Mouse (Mus musculus) cerebellum, adult 2 months (tissue): Measurements from ENCODE around the gene Esyt1. TPM values are rescaled to one million over a fixed set of nuclear protein-coding genes. Genes with fewer than 3 reads are reported as not detected.
"Not testable (repeated sequence)": the region's sequence is repeated elsewhere in the genome, so short reads cannot be mapped to it uniquely, and the experiment has no call there.

Experiments used
- DNase-seq, 2 experiments: peaks; one replicate each; pipeline ENCODE4 v3.0.0; 2021
- H3K27ac ChIP-seq: fragments of 200-500 bp; 2 replicates; pipeline ENCODE4 v1.5.1; 2012; ENCODE audit warnings: low read length, control low read depth, inconsistent platforms; ENCODE audit not compliant: insufficient read depth
- H3K27me3 ChIP-seq: fragments of 200-500 bp; 2 replicates; pipeline ENCODE4 v1.6.1; 2012; ENCODE audit warnings: inconsistent platforms, mild to moderate bottlenecking, low read length, moderate library complexity; ENCODE audit not compliant: control insufficient read depth, insufficient read depth
- H3K4me1 ChIP-seq: fragments of 200-500 bp; 2 replicates; pipeline ENCODE4 v1.6.1; 2011; ENCODE audit warnings: low read length; ENCODE audit not compliant: control insufficient read depth, insufficient read depth
- H3K4me3 ChIP-seq: fragments of 200-500 bp; replicated peaks from 2 replicates; pipeline ENCODE3; 2011; ENCODE audit warnings: mild to moderate bottlenecking, low read depth, low read length, control low read depth; ENCODE audit not compliant: insufficient read depth
- CTCF ChIP-seq: fragments of 200-500 bp; IDR thresholded peaks from 2 replicates; pipeline ENCODE4 v1.5.1; 2011; ENCODE audit warnings: low read depth, mild to moderate bottlenecking, control low read depth, low read length, moderate library complexity, borderline replicate concordance; ENCODE audit not compliant: insufficient read depth
- POLR2A ChIP-seq: fragments of 200-500 bp; IDR thresholded peaks from 2 replicates; pipeline ENCODE4 v1.6.1; 2011; ENCODE audit warnings: low read length, control low read depth, borderline replicate concordance; ENCODE audit not compliant: insufficient read depth
- WGBS: fragments of 180-500 bp; shearing (Covaris S2); methylation state at CpG from one replicate; pipeline ENCODE4 v1.1.7; 2018; 5-methylcytosine and 5-hydroxymethylcytosine counted together
- polyA plus RNA-seq: library from polyadenylated mRNA; depleted of rRNA; stranded (reverse); fragments of >200 nt; gene quantifications from 2 replicates; pipeline ENCODE4 v1.2.3, GENCODE M21; 2012

Esyt1 gene
- polyA plus RNA-seq, 1 experiment, result 37.3 TPM

DNA sequence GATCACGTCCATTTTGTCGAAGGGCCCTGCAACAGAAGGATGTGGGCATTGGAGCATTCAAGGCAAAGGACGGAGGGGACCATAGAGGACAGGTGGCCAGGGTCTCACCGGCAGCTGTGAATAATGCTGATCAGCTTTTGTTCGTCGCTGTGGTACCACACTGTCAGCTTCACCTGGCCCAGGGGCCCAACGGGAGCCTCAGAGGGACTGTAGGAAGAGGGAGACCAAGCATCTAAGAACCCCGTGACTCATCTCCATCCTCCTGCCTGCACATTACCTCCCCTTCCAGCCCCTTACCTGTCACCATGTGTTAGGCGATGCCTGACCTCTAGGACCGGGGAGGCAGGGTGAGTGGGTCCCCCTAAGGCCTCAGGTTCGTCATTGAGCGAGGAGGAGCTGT, 13.9 kb downstream of the Esyt1 start:
- Histone ChIP-seq H3K27me3 (no peaks in the 10 kb centered on the region), H3K27ac (no peak overlapping the region), H3K4me1 (no peaks in the 10 kb centered on the region), H3K4me3 (no peak overlapping the region)
- WGBS, result 86% methylated on average over 12 of the region's 12 CpGs
- DNase-seq, result no peak
- TF ChIP-seq POLR2A (no peak), CTCF (no peak)

GRCm38 (mm10) chr10:128511189-128511588, 14.5 kb downstream of the Esyt1 start:
- H3K27ac ChIP-seq, result no peak overlapping the region
- TF ChIP-seq CTCF, result no peak
- TF ChIP-seq POLR2A, result no peak
- DNase-seq, result no peak
- no peaks in the 10 kb centered on the region for H3K27me3 ChIP-seq
- WGBS, result 90% methylated on average over 9 of the region's 9 CpGs
- no peak overlapping the region for H3K4me3 ChIP-seq
- H3K4me1 ChIP-seq, result no peaks in the 10 kb centered on the region

DNA sequence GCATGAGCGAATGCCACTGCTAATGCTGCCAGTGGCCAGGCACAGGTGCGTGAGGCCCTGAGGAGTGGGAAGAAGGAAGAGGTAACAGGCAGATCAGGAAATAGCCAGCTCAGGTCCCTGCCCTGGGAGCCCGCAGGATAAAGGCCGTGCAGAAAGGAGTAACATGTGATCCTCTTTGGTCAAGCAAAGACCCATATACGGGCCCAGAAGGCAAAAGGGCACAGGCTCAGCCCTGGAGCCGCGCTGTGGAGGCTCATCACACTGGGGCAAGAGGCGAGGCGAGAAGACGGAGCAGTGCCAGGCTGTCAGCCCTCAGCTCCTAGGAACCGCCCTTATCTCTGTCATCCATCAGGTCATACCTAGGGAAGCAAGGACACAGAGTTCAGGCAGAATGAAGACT, 15.4 kb downstream of the Esyt1 start:
- no peaks in the 10 kb centered on the region for H3K4me1 ChIP-seq
- 88% methylated on average over 11 of the region's 11 CpGs for WGBS
- H3K27me3 ChIP-seq, result no peaks in the 10 kb centered on the region
- DNase-seq, result no peak
- no peak overlapping the region for H3K4me3 ChIP-seq
- no peak overlapping the region for H3K27ac ChIP-seq
- TF ChIP-seq CTCF (no peak), POLR2A (no peak)

DNA sequence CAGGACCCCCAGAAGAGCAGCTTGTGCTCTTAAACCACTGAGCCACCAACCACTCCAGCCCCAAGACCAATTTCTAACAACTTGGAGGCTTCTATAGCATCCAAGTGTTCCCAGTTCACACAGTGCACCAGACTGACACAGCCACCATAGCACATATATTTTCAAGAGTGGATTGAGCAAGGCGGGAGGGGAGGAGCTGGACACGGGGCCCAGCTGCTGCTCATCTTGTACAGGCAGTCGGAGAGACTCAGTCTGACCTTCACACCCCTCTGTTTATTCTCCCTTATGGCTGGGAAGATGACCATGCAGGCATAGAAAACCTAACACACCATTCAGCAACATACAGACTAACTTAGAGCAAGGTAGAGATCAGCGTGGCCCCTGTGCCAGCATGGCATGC, 15.8 kb downstream of the Esyt1 start:
- Histone ChIP-seq H3K4me3 (no peak overlapping the region), H3K27me3 (no peaks in the 10 kb centered on the region), H3K27ac (no peak overlapping the region), H3K4me1 (0 out of 2 replicates have a peak, but pooled peaks cover under 1% of the 10 kb centered on the region)
- no peak for TF ChIP-seq CTCF
- TF ChIP-seq POLR2A, result no peak
- DNase-seq, result no peak
- 83% methylated on average over 4 of the region's 4 CpGs for WGBS

DNA sequence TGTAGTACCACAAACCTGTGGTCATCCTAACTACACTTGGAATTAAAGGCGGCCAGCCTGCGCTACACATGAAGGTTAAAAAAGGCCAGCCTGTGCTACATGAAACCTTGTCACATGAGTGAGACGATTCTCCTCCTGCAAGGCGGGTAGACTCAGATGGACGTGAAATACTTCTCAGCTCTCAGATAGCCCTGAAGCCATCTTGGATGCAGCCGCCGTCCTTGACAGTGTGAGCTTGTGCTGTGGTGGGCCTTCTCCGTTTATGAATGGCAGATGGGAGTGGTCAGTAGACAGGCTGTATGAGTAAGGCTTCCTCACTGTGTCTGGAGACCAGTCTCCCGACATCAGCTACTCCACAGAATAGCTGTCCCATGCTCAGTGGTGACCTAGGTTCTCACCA, 16.5 kb downstream of the Esyt1 start:
- no peak for TF ChIP-seq POLR2A
- TF ChIP-seq CTCF, result no peak
- WGBS, result 86% methylated on average over 9 of the region's 9 CpGs

DNA sequence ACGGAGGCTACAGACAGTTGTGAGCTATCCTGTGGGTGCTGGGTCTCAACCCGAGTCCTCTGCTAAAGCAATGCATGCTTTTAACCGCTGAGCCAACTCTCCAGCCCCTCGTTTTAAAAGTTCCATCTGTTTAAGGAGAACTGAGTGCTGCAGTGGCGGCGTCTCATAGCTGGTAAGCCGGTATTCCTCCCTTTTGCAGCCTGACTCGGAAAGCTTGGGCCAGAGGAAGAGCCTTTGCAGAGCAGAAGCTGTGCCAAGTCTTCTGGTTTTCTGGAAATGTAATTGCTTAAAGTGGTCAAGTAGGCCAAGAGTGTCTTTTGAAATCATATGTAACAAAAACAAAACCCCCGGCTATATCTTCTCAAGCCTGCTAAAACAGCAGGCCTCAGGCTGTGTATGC, 17.4 kb downstream of the Esyt1 start:
- H3K27me3 ChIP-seq, result no peaks in the 10 kb centered on the region
- TF ChIP-seq POLR2A, result no peak
- no peak for TF ChIP-seq CTCF
- WGBS, result 72% methylated on average over 9 of the region's 9 CpGs
- H3K4me1 ChIP-seq, result 0 out of 2 replicates have a peak, but pooled peaks cover 4% of the 10 kb centered on the region
- no peak overlapping the region for H3K4me3 ChIP-seq
- no peak overlapping the region for H3K27ac ChIP-seq
- DNase-seq, result no peak

More for the DNA sequence above, 16.5 kb downstream of the Esyt1 start:
- H3K4me3 ChIP-seq, result no peak overlapping the region
- 0 out of 2 replicates have a peak, but pooled peaks cover 4% of the 10 kb centered on the region for H3K4me1 ChIP-seq
- H3K27ac ChIP-seq, result no peak overlapping the region
- H3K27me3 ChIP-seq, result no peaks in the 10 kb centered on the region
- no peak for DNase-seq

DNA sequence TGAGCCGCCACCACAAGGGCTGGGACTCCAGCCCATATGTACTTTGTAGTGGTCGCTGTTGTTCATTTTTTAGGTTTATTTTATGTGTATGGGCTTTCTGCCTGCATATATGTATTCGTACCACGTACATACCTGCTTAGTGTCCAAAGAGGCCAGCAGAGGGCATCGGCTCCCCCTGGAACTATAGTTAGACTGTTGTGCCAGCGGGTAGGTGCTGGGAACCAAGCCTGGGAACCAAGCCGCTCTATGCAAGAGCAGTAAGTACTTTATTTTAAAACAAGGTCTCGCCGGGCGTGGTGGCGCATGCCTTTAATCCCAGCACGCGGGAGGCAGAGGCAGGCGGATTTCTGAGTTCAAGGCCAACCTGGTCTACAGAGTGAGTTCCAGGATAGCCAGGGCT, 19.7 kb downstream of the Esyt1 start:
- DNase-seq, result no peak
- WGBS, result 96% methylated on average over 14 of the region's 14 CpGs
- Histone ChIP-seq H3K27me3 (no peaks in the 10 kb centered on the region), H3K4me3 (no peak overlapping the region), H3K27ac (no peak overlapping the region), H3K4me1 (peaks cover 4% of the 10 kb centered on the region; the same call in 1 of the 2 replicates)
- TF ChIP-seq CTCF, result no peak
- TF ChIP-seq POLR2A, result no peak

- H3K4me3 ChIP-seq, H3K27me3 ChIP-seq, H3K4me1 ChIP-seq, H3K27ac ChIP-seq, DNase-seq: not testable (repeated sequence)
- 84% methylated on average over 5 of the region's 5 CpGs for WGBS
These were observed 20.4 kb downstream of the Esyt1 start for GRCm38 (mm10) chr10:128505371-128505667.
